Mouse (Mus musculus) forebrain, embryonic 13.5 days (tissue): ENCODE measurements around the gene Naip6. TPM values are rescaled to one million over a fixed set of nuclear protein-coding genes. Genes with fewer than 3 reads are reported as not detected.
"Not testable (repeated sequence)": the region's sequence is repeated elsewhere in the genome, so short reads cannot be mapped to it uniquely, and the experiment has no call there.

ENCODE experiments used
- ATAC-seq: fragments of 200-750 bp; cut with Nextera tagmentation; 2 replicates; pipeline ENCODE4 v1.8.0; 2017
- H3K27ac ChIP-seq: fragments of 300-500 bp; sonication (generic); 2 replicates; pipeline ENCODE4 v1.5.1; 2015; ENCODE audit warnings: inconsistent platforms, mild to moderate bottlenecking, moderate library complexity
- H3K27me3 ChIP-seq: fragments of 300-500 bp; sonication (generic); 2 replicates; pipeline ENCODE4 v1.6.1; 2015; ENCODE audit warnings: mild to moderate bottlenecking, inconsistent platforms
- H3K36me3 ChIP-seq: fragments of 300-500 bp; sonication (generic); 2 replicates; pipeline ENCODE4 v1.6.1; 2015; ENCODE audit warnings: mild to moderate bottlenecking, inconsistent platforms; ENCODE audit not compliant: poor library complexity, severe bottlenecking
- H3K4me1 ChIP-seq: fragments of 300-500 bp; sonication (generic); 2 replicates; pipeline ENCODE4 v1.6.1; 2015; ENCODE audit warnings: inconsistent platforms
- H3K4me2 ChIP-seq: fragments of 300-500 bp; sonication (generic); 2 replicates; pipeline ENCODE4 v1.6.1; 2015; ENCODE audit warnings: inconsistent platforms, mild to moderate bottlenecking, moderate library complexity
- H3K4me3 ChIP-seq: fragments of 300-500 bp; sonication (generic); 2 replicates; pipeline ENCODE4 v1.5.1; 2015; ENCODE audit warnings: mild to moderate bottlenecking, inconsistent platforms
- H3K9ac ChIP-seq: fragments of 300-500 bp; sonication (generic); 2 replicates; pipeline ENCODE4 v1.6.1; 2015; ENCODE audit warnings: mild to moderate bottlenecking, inconsistent platforms
- H3K9me3 ChIP-seq: fragments of 300-500 bp; sonication (generic); replicated peaks from 2 replicates; pipeline ENCODE4 v1.6.1; 2016; ENCODE audit warnings: inconsistent platforms
- WGBS: fragments of 180-500 bp; shearing (Covaris S2); methylation state at CpG from one replicate; pipeline ENCODE4 v1.1.7; 2015; 5-methylcytosine and 5-hydroxymethylcytosine counted together
- polyA plus RNA-seq: library from polyadenylated mRNA; unstranded; fragments of >200 nt; fragmentation: Nextera tagmentation; extraction: Ambion mirVana; gene quantifications from 2 replicates; pipeline ENCODE4 v1.2.1, GENCODE M21; 2015

The Naip6 gene
- polyA plus RNA-seq, 1 experiment from 2014 or later = 0.03 TPM

- H3K9ac ChIP-seq, H3K4me1 ChIP-seq, H3K4me2 ChIP-seq, ATAC-seq, H3K9me3 ChIP-seq, H3K36me3 ChIP-seq, H3K27ac ChIP-seq, H3K27me3 ChIP-seq, H3K4me3 ChIP-seq: not testable (repeated sequence)
- WGBS = 85% methylated on average over 2 of the region's 2 CpGs
Measured at GRCm38 (mm10) chr13:100251897-100252296, 65.6 kb downstream of the Naip6 start.

- H3K9ac ChIP-seq, H3K36me3 ChIP-seq, H3K9me3 ChIP-seq, H3K27ac ChIP-seq, H3K4me3 ChIP-seq, H3K4me2 ChIP-seq, H3K4me1 ChIP-seq, ATAC-seq, H3K27me3 ChIP-seq: not testable (repeated sequence)
- WGBS = 82% methylated on average over 5 of the region's 5 CpGs
Measured at GRCm38 (mm10) chr13:100246896-100247519, 70.5 kb downstream of the Naip6 start.

GRCm38 (mm10) chr13:100246223-100246622 is 71.3 kb downstream of the Naip6 start, which contains the start of gene Naip5:
Naip5 (minus strand) TSS chr13:100246323.
- WGBS = 84% methylated on average over 4 of the region's 4 CpGs
- not testable (repeated sequence) for H3K27me3 ChIP-seq, H3K4me1 ChIP-seq, H3K4me2 ChIP-seq, H3K4me3 ChIP-seq, H3K9me3 ChIP-seq, H3K36me3 ChIP-seq, H3K27ac ChIP-seq, ATAC-seq, H3K9ac ChIP-seq

GRCm38 (mm10) chr13:100243702-100244101 is 73.8 kb downstream of the Naip6 start:
- H3K4me2 ChIP-seq = no peak overlapping the region
- ATAC-seq = no peak
- H3K36me3 ChIP-seq = no peaks in the 10 kb centered on the region
- H3K27me3 ChIP-seq = no peaks in the 10 kb centered on the region
- no peak overlapping the region for H3K27ac ChIP-seq
- no peak overlapping the region for H3K9ac ChIP-seq
- no peaks in the 10 kb centered on the region for H3K9me3 ChIP-seq
- H3K4me3 ChIP-seq = no peak overlapping the region
- no peaks in the 10 kb centered on the region for H3K4me1 ChIP-seq

Other genes starting within 250 kb of the Naip6 start
- 29.5 and 34.5 TPM in 2 replicates for gene Bdp1, start 213.6 kb downstream of the Naip6 start, polyA plus RNA-seq
- 319 and 375 TPM in 2 replicates for gene Serf1, start 209.7 kb downstream of the Naip6 start, polyA plus RNA-seq
- gene Smn1, start 192.8 kb downstream of the Naip6 start, polyA plus RNA-seq = 50.4 and 57.9 TPM in 2 replicates
- 0.08 and 0.09 TPM in 2 replicates for gene Naip2, start 115.6 kb downstream of the Naip6 start, polyA plus RNA-seq
- gene Naip5, start 71.4 kb downstream of the Naip6 start, polyA plus RNA-seq = 0.05 and 0.11 TPM in 2 replicates
- gene Naip1, start 135.2 kb upstream of the Naip6 start, polyA plus RNA-seq = not detected in 2 replicates
- 72.1 and 77.1 TPM in 2 replicates for gene Gtf2h2, start 174.9 kb upstream of the Naip6 start, polyA plus RNA-seq
- 2.8 and 3.5 TPM in 2 replicates for gene Ocln, start 235.0 kb upstream of the Naip6 start, polyA plus RNA-seq